Mouse (Mus musculus) liver, postnatal 0 days (tissue): ENCODE measurements at regions not wholly inside any gene's neighbourhood (a gene's known extent, or its start where the extent isn't known, plus 50 kb on each side); places are given as distances from the start of the nearest gene placed in this dataset.

Experiments used
- CTCF ChIP-seq: sonication (generic); IDR thresholded peaks from 2 replicates; pipeline ENCODE4 v1.5.1; 2016; ENCODE audit warnings: antibody characterized with exemption, low read depth
- EP300 ChIP-seq: IDR thresholded peaks from 2 replicates; pipeline ENCODE4 v1.6.1; 2016; ENCODE audit warnings: antibody characterized with exemption, low read depth, mild to moderate bottlenecking

DNA sequence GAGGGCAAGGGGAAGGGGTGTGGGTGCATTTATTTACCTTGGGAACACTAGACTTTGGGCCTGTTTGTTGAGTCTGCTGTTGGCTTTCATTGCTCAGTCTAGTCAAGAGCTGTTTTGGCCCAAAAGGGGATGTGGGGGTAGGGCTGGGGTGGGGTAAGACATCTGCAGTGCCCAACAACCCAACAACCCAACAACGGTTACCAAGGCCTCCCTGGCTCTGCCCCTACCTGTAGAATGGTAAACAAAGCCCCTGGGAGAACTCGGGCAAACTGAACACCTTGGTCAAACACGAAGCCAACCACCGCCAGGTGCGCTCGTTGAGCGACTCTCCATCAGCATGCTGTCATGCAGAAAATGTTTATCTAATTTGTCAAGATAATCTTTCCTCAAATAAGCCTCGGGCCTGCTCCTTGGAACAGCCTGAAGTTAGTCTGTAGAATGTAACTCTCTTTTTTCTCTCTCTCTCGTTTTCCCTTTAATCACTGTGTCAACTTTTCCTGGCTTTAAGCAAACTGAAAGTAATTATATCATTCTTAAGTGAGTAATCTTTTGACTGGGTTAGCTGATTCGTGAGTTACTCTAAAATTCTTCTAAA, 97.4 kb downstream of the Sox2 start:
- TF ChIP-seq CTCF (no peak), EP300 (no peak)
